Mouse (Mus musculus) liver, embryonic 13.5 days (tissue): ENCODE measurements around the gene 1700003F12Rik. TPM values are rescaled to one million over a fixed set of nuclear protein-coding genes. Genes with fewer than 3 reads are reported as not detected.

Experiments used
- ATAC-seq: fragments of 200-750 bp; cut with Nextera tagmentation; 2 replicates; pipeline ENCODE4 v1.8.0; 2017; ENCODE audit warnings: low read depth, mild to moderate bottlenecking, moderate number of reproducible peaks, moderate library complexity
- DNase-seq: peaks from one replicate; pipeline ENCODE4 v3.0.0; 2022
- H3K27ac ChIP-seq: fragments of 300-500 bp; sonication (generic); 2 replicates; pipeline ENCODE4 v1.5.1; 2015; ENCODE audit warnings: moderate library complexity, mild to moderate bottlenecking, inconsistent platforms
- H3K27me3 ChIP-seq: fragments of 300-500 bp; sonication (generic); 2 replicates; pipeline ENCODE4 v1.6.1; 2015; ENCODE audit warnings: mild to moderate bottlenecking, inconsistent platforms
- H3K36me3 ChIP-seq: fragments of 300-500 bp; sonication (generic); 2 replicates; pipeline ENCODE4 v1.6.1; 2015; ENCODE audit warnings: mild to moderate bottlenecking, inconsistent platforms
- H3K4me1 ChIP-seq: fragments of 300-500 bp; sonication (generic); replicated peaks from 2 replicates; pipeline ENCODE4 v1.6.1; 2015; ENCODE audit warnings: inconsistent platforms
- H3K4me2 ChIP-seq: fragments of 300-500 bp; sonication (generic); 2 replicates; pipeline ENCODE4 v1.6.1; 2015; ENCODE audit warnings: inconsistent platforms, mild to moderate bottlenecking, moderate library complexity
- H3K4me3 ChIP-seq: fragments of 300-500 bp; sonication (generic); replicated peaks from 2 replicates; pipeline ENCODE4 v1.5.1; 2015; ENCODE audit warnings: mild to moderate bottlenecking, inconsistent platforms
- H3K9ac ChIP-seq: fragments of 300-500 bp; sonication (generic); 2 replicates; pipeline ENCODE4 v1.6.1; 2015; ENCODE audit warnings: mild to moderate bottlenecking, inconsistent platforms
- H3K9me3 ChIP-seq: fragments of 300-500 bp; sonication (generic); replicated peaks from 2 replicates; pipeline ENCODE4 v1.6.1; 2016; ENCODE audit warnings: inconsistent platforms
- WGBS: fragments of 180-500 bp; shearing (Covaris S2); methylation state at CpG from one replicate; pipeline ENCODE4 v1.1.7; 2015; ENCODE audit not compliant: insufficient replicate concordance; 5-methylcytosine and 5-hydroxymethylcytosine counted together
- polyA plus RNA-seq: library from polyadenylated mRNA; unstranded; fragments of >200 nt; fragmentation: Nextera tagmentation; extraction: Ambion mirVana; gene quantifications from 2 replicates; pipeline ENCODE4 v1.2.1, GENCODE M21; 2015

The 1700003F12Rik gene
- polyA plus RNA-seq, 1 experiment from 2014 or later: 1.5 TPM

GRCm38 (mm10) chr2:154597399-154597798 lies 50.5 kb downstream of the 1700003F12Rik start:
- no peak overlapping the region for H3K9ac ChIP-seq
- ATAC-seq: no peak
- no peak overlapping the region for H3K4me2 ChIP-seq
- H3K36me3 ChIP-seq: peaks cover 32% of the 10 kb centered on the region
- no peaks in the 10 kb centered on the region for H3K27me3 ChIP-seq
- WGBS: 75% methylated on average over 3 of the region's 3 CpGs
- no peak overlapping the region for H3K4me3 ChIP-seq
- no peak overlapping the region for H3K27ac ChIP-seq
- H3K9me3 ChIP-seq: no peaks in the 10 kb centered on the region
- H3K4me1 ChIP-seq: peaks cover 33% of the 10 kb centered on the region
- DNase-seq: no peak

Other genes with a start within 250 kb of the 1700003F12Rik start
- not detected in 2 replicates for gene Bpifb9b, start 239.9 kb upstream of the 1700003F12Rik start, polyA plus RNA-seq
- 18.0 and 18.9 TPM in 2 replicates for gene Cdk5rap1, start 174.1 kb upstream of the 1700003F12Rik start, polyA plus RNA-seq
- 1.7 and 2.0 TPM in 2 replicates for gene Snta1, start 139.0 kb upstream of the 1700003F12Rik start, polyA plus RNA-seq
- 8.4 and 9.6 TPM in 2 replicates for gene Cbfa2t2, start 110.6 kb upstream of the 1700003F12Rik start, polyA plus RNA-seq
- not detected in 2 replicates for gene Actl10, start 4.7 kb downstream of the 1700003F12Rik start, polyA plus RNA-seq
- 0.81 and 0.88 TPM in 2 replicates for gene Necab3, start 11.8 kb downstream of the 1700003F12Rik start, polyA plus RNA-seq
- gene E2f1, start 22.8 kb downstream of the 1700003F12Rik start, polyA plus RNA-seq: 16.6 and 17.7 TPM in 2 replicates
- 26.8 and 28.9 TPM in 2 replicates for gene Pxmp4, start 56.6 kb downstream of the 1700003F12Rik start, polyA plus RNA-seq
- 1.9 and 2.1 TPM in 2 replicates for gene Zfp341, start 66.2 kb downstream of the 1700003F12Rik start, polyA plus RNA-seq
- not detected in 2 replicates for gene 4930519P11Rik, start 66.4 kb downstream of the 1700003F12Rik start, polyA plus RNA-seq
- 15.0 and 17.5 TPM in 2 replicates for gene Chmp4b, start 104.6 kb downstream of the 1700003F12Rik start, polyA plus RNA-seq
- gene Gm14214, start 222.9 kb downstream of the 1700003F12Rik start, polyA plus RNA-seq: not detected in 2 replicates
- gene Raly, start 244.0 kb downstream of the 1700003F12Rik start, polyA plus RNA-seq: 26.8 and 29.5 TPM in 2 replicates
- 0.22 TPM in 1 of 2 replicates, not detected in the other for gene a, start 244.3 kb downstream of the 1700003F12Rik start, polyA plus RNA-seq